Mouse (Mus musculus): ENCODE measurements around the gene Myl12a. TPM values are rescaled to one million over a fixed set of nuclear protein-coding genes. Genes with fewer than 3 reads are reported as not detected.

Myl12a gene
- 852 and 897 TPM in 2 replicates for polyA plus RNA-seq (2015; fragmentation: Nextera tagmentation; extraction: Ambion mirVana)

DNA sequence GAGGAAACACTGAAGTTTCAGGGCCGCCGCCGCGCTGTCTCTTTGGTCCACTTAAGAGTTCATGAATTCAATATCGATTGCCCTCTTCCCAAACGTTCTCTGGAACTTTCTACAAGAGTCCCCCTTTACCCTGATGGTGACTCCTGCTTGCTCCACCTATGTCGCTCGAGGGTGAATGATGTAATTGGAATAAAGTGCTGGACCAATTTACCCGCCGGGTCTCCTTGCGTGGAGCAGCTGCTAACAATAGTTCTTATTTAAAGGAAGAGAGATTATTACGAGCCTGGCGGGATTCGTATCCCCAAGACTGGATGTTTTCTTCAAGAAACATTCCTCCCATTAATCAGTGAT is at the start of gene Myl12a:
Gene Myl12a (minus strand): TSS at position 135 of the 351 bp plus-strand sequence.
- DNase-seq (ENCODE audit: low spot score): no peak
- H3K4me2 ChIP-seq (ENCODE audit: low read length): peak within 1 kb of the TSS; percentile 54
- no peaks in the 10 kb centered on the region for H3K36me3 ChIP-seq (ENCODE audit: insufficient read depth, low read length)
- H3K4me3 ChIP-seq (replicated peaks; ENCODE audit: low read depth, low read length): peak within 1 kb of the TSS; percentile 89
- H3K4me1 ChIP-seq (replicated peaks; ENCODE audit: insufficient read depth, low read length): peaks cover 24% of the 10 kb centered on the region; the same call in 1 of the 2 replicates
- no peaks in the 10 kb centered on the region for H3K9me3 ChIP-seq (replicated peaks; ENCODE audit: low read length)
- H3K27me3 ChIP-seq (ENCODE audit: insufficient read depth, low read length): no peaks in the 10 kb centered on the region
- peak within 1 kb of the TSS; percentile 100 for H3K27ac ChIP-seq
- H3K9ac ChIP-seq (ENCODE audit: low read depth, low read length): peak within 1 kb of the TSS; percentile 97
- TF ChIP-seq CTCF (IDR thresholded peaks at IDR 0.05; ENCODE audit: low read depth): no peak
- peak; percentile 38 for ATAC-seq (replicated peaks; ENCODE audit: low FRiP score, low read depth)
- WGBS: 3% methylated on average over 14 of the region's 14 CpGs

DNA sequence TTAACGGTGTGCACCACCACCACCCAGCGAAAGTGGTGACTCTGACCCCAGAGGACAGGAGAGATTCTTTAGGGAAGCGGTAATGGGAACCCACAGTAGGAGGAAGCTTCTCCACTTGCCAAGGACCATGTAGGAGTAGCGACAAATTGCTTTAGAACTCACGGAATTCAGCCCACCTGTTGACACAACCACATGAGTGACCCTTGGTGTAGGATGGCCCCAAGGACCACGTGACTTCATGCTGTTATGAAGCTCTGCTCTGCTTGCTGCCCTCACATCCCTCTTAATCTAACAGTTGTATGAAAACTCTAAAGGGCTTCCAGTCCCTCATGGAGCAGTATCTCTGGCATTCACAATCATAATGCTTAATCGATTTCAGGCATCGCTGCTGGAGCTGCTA is 46.6 kb upstream of the Myl12a start:
- Histone ChIP-seq H3K9ac (ENCODE audit: low read depth, low read length) (no peak overlapping the region), H3K4me1 (replicated peaks; ENCODE audit: insufficient read depth, low read length) (no peaks in the 10 kb centered on the region), H3K27me3 (ENCODE audit: insufficient read depth, low read length) (no peaks in the 10 kb centered on the region), H3K4me2 (ENCODE audit: low read length) (no peak overlapping the region), H3K36me3 (ENCODE audit: insufficient read depth, low read length) (no peaks in the 10 kb centered on the region), H3K9me3 (replicated peaks; ENCODE audit: low read length) (no peaks in the 10 kb centered on the region), H3K4me3 (replicated peaks; ENCODE audit: low read depth, low read length) (no peak overlapping the region), H3K27ac (no peak overlapping the region)
- WGBS: 84% methylated on average over 8 of the region's 8 CpGs
- ATAC-seq (replicated peaks; ENCODE audit: low FRiP score, low read depth): no peak
- TF ChIP-seq CTCF (IDR thresholded peaks at IDR 0.05; ENCODE audit: low read depth): no peak
- DNase-seq (ENCODE audit: low spot score): no peak

DNA sequence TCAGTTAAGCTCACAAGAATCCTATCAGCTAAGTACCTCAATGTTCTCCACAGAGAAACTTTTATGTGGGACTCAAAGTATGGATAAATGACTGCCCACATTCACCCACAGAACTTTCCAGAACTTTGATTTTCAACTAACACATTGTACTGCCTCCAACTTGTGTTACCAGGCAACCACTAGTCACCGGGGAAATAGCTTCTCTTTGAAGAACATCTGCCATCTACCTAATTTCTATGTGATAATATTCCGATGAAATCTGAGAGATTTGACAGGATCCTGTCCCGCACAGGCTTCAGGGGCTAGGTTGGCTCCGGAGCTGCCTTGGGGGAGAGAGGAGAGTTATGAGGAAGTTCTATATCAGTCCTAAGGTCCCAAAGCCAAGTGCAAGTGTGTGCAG is 44.2 kb upstream of the Myl12a start:
- no peak overlapping the region for H3K9ac ChIP-seq (ENCODE audit: low read depth, low read length)
- no peaks in the 10 kb centered on the region for H3K36me3 ChIP-seq (ENCODE audit: insufficient read depth, low read length)
- no peak for DNase-seq (ENCODE audit: low spot score)
- no peak overlapping the region for H3K27ac ChIP-seq
- no peak overlapping the region for H3K4me2 ChIP-seq (ENCODE audit: low read length)
- 91% methylated on average over 4 of the region's 4 CpGs for WGBS
- H3K4me1 ChIP-seq (replicated peaks; ENCODE audit: insufficient read depth, low read length): no peaks in the 10 kb centered on the region
- ATAC-seq (replicated peaks; ENCODE audit: low FRiP score, low read depth): no peak
- TF ChIP-seq CTCF (IDR thresholded peaks at IDR 0.05; ENCODE audit: low read depth): no peak
- H3K9me3 ChIP-seq (replicated peaks; ENCODE audit: low read length): no peaks in the 10 kb centered on the region
- no peaks in the 10 kb centered on the region for H3K27me3 ChIP-seq (ENCODE audit: insufficient read depth, low read length)
- H3K4me3 ChIP-seq (replicated peaks; ENCODE audit: low read depth, low read length): no peak overlapping the region

DNA sequence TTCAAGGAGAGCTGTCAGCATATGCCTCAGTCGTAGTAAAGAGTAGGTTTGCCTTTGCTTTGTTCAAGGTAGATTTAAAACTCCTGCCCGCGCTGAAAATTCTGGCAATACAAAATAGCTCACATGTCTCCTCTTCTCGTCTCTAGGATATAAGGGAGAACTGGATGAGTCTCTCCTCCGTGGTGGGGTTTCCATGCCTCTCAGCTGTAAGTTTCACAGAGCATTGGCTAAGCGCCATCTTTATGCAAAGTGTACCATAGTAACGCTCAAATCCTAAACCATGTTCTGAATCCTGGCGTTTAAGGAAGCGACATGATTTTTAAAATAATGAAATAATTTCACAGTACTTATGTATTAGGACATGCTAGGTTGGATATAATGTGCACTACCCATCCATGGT is 42.9 kb upstream of the Myl12a start:
- no peak for TF ChIP-seq CTCF (IDR thresholded peaks at IDR 0.05; ENCODE audit: low read depth)
- no peak overlapping the region for H3K4me2 ChIP-seq (ENCODE audit: low read length)
- no peaks in the 10 kb centered on the region for H3K4me1 ChIP-seq (replicated peaks; ENCODE audit: insufficient read depth, low read length)
- no peak for ATAC-seq (replicated peaks; ENCODE audit: low FRiP score, low read depth)
- H3K27ac ChIP-seq: no peak overlapping the region
- no peaks in the 10 kb centered on the region for H3K9me3 ChIP-seq (replicated peaks; ENCODE audit: low read length)
- H3K27me3 ChIP-seq (ENCODE audit: insufficient read depth, low read length): no peaks in the 10 kb centered on the region
- no peak for DNase-seq (ENCODE audit: low spot score)
- no peak overlapping the region for H3K4me3 ChIP-seq (replicated peaks; ENCODE audit: low read depth, low read length)
- no peaks in the 10 kb centered on the region for H3K36me3 ChIP-seq (ENCODE audit: insufficient read depth, low read length)
- H3K9ac ChIP-seq (ENCODE audit: low read depth, low read length): no peak overlapping the region
- 77% methylated on average over 9 of the region's 9 CpGs for WGBS

DNA sequence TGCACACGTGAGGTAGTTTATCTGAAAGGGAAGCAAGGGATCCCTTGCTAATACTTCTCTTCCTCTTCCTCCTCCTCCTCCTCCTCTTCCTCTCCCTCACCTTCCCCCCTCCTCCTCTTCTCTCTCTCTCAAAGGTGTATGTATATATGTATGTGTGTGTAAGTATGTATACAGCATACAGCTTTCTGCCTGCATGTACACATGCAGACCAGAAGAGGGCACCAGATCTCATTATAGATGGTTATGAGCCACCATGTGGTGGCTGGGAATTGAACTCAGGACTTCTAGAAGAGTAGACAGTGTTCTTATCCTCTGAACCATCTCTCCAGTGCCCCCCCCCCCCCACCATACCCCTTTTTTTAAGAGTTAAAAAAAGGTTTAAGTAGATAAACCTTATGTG is 40.0 kb upstream of the Myl12a start:
- Histone ChIP-seq H3K36me3 (ENCODE audit: insufficient read depth, low read length) (no peaks in the 10 kb centered on the region), H3K9ac (ENCODE audit: low read depth, low read length) (no peak overlapping the region), H3K9me3 (replicated peaks; ENCODE audit: low read length) (no peaks in the 10 kb centered on the region), H3K27me3 (ENCODE audit: insufficient read depth, low read length) (no peaks in the 10 kb centered on the region), H3K4me1 (replicated peaks; ENCODE audit: insufficient read depth, low read length) (peaks cover 8% of the 10 kb centered on the region), H3K4me2 (ENCODE audit: low read length) (no peak overlapping the region), H3K4me3 (replicated peaks; ENCODE audit: low read depth, low read length) (no peak overlapping the region), H3K27ac (no peak overlapping the region)
- peak; percentile 60 for TF ChIP-seq CTCF (IDR thresholded peaks at IDR 0.05; ENCODE audit: low read depth)
- no peak for ATAC-seq (replicated peaks; ENCODE audit: low FRiP score, low read depth)
- DNase-seq (ENCODE audit: low spot score): no peak
- 75% methylated on average over 1 of the region's 1 CpGs for WGBS

DNA sequence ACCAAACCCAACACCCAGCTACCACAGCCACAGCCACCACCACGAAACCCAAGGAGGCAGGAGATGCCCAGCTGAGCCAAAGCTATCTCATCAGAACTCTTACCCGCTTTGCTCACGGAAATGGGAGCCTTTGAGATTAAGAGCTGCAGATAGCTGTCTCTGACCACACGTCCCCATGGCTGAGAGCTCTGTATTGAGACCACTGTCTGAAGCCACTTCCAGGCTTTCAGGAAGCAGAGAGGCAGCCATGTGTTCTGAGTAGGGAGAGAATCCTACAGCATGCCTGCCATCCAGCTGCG is 37.9 kb upstream of the Myl12a start:
- DNase-seq (ENCODE audit: low spot score): no peak
- TF ChIP-seq CTCF (IDR thresholded peaks at IDR 0.05; ENCODE audit: low read depth): no peak
- H3K4me1 ChIP-seq (replicated peaks; ENCODE audit: insufficient read depth, low read length): peaks cover 8% of the 10 kb centered on the region
- H3K4me3 ChIP-seq (replicated peaks; ENCODE audit: low read depth, low read length): no peak overlapping the region
- H3K9ac ChIP-seq (ENCODE audit: low read depth, low read length): no peak overlapping the region
- 73% methylated on average over 5 of the region's 5 CpGs for WGBS
- no peak for ATAC-seq (replicated peaks; ENCODE audit: low FRiP score, low read depth)
- H3K9me3 ChIP-seq (replicated peaks; ENCODE audit: low read length): no peaks in the 10 kb centered on the region
- H3K27ac ChIP-seq: no peak overlapping the region
- H3K4me2 ChIP-seq (ENCODE audit: low read length): no peak overlapping the region
- H3K27me3 ChIP-seq (ENCODE audit: insufficient read depth, low read length): no peaks in the 10 kb centered on the region
- no peaks in the 10 kb centered on the region for H3K36me3 ChIP-seq (ENCODE audit: insufficient read depth, low read length)

DNA sequence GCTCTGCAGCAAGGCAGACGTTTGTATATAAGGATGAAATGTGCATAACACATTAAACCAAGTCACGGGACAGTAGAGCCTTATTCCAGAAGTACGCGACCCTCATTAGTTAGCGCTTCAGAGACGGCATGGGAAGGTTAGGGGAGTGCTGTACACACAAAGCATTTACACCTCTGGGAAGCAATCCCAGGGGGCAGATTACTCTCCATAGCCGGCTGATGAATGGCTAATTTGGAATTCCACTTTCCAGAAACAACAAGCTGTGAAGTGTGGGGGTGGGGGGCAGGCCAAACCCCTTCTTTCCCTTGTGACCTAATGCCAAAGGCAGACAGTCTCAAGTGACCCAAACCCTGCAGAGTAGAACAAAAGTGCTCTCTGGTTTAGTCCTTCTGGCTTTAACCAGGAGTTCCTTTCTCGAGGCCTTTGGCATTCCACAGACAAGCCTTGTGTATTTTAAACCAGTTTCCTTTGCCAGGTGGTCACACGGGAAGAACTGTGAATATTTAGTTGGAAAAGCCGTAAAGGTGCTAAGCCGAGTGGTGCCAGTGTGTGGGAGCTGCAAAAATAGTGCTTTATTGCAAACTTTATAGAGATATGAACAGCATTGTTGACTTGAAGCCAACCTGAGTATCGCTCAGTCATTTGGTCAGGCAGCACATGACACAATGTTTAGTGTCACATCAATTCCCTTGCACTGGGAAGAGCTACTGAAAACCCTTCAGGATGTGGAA is 37.3 kb upstream of the Myl12a start:
- no peak overlapping the region for H3K4me3 ChIP-seq (replicated peaks; ENCODE audit: low read depth, low read length)
- H3K9me3 ChIP-seq (replicated peaks; ENCODE audit: low read length): no peaks in the 10 kb centered on the region
- H3K4me2 ChIP-seq (ENCODE audit: low read length): no peak overlapping the region
- 22% methylated on average over 12 of the region's 12 CpGs for WGBS
- TF ChIP-seq CTCF (IDR thresholded peaks at IDR 0.05; ENCODE audit: low read depth): no peak
- no peak overlapping the region for H3K9ac ChIP-seq (ENCODE audit: low read depth, low read length)
- DNase-seq (ENCODE audit: low spot score) (peak; percentile 60), ATAC-seq (replicated peaks; ENCODE audit: low FRiP score, low read depth) (peak; percentile 40; the same call in 1 of the 2 replicates)
- no peak overlapping the region for H3K27ac ChIP-seq
- peaks cover 8% of the 10 kb centered on the region for H3K4me1 ChIP-seq (replicated peaks; ENCODE audit: insufficient read depth, low read length)
- H3K27me3 ChIP-seq (ENCODE audit: insufficient read depth, low read length): no peaks in the 10 kb centered on the region
- no peaks in the 10 kb centered on the region for H3K36me3 ChIP-seq (ENCODE audit: insufficient read depth, low read length)
